Mouse (Mus musculus): ENCODE measurements around the gene Arhgap42. TPM values are rescaled to one million over a fixed set of nuclear protein-coding genes. Genes with fewer than 3 reads are reported as not detected.

Arhgap42 gene
- polyA plus RNA-seq, 1 experiment from 2014 or later: 48.5 TPM

DNA sequence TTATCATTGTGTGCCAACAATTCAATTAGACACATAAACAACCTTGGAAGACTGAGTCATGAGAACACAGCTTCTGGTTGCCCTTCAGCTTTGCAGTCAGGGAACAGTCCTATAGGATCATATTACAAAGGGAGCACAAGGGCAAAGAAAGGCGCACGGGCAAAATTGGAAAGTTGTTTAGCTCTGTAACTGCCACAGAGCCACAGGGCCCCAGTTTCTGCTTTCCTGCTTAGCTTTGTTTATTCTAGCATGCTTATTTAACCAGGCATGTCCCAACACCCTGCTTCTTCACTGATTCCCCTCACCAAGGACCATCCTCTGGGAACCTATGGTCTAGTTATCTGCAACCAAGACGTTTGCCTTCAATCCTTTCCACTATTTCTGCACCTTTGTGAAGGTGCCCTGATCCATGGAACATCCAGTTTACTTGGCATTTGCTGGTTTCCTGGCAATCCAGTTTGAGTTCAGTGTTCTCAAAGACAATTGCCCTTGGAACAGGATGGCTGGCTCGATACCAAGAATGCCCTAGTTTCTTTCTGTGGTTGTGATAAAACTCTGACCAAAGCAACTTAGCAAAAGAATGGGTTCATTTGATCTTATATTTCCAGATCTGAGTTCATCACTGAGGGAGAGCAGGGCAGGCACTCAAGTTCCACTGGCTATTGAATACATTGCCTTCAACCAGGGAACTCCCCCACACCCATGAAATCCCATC lies 111.7 kb downstream of the Arhgap42 start:
- Histone ChIP-seq H3K36me3 (no peaks in the 10 kb centered on the region), H3K27me3 (no peaks in the 10 kb centered on the region), H3K4me3 (no peak overlapping the region), H3K9me3 (no peaks in the 10 kb centered on the region), H3K4me1 (peaks cover 10% of the 10 kb centered on the region), H3K4me2 (no peak overlapping the region), H3K27ac (no peak overlapping the region; the same call in 1 of the 2 replicates), H3K9ac (no peak overlapping the region)
- peak; percentile 31; the same call in 1 of the 2 replicates for ATAC-seq (ENCODE audit: borderline replicate concordance, extremely low read depth, low FRiP score, low TSS enrichment)
- WGBS: 29% methylated on average over 4 of the region's 4 CpGs

DNA sequence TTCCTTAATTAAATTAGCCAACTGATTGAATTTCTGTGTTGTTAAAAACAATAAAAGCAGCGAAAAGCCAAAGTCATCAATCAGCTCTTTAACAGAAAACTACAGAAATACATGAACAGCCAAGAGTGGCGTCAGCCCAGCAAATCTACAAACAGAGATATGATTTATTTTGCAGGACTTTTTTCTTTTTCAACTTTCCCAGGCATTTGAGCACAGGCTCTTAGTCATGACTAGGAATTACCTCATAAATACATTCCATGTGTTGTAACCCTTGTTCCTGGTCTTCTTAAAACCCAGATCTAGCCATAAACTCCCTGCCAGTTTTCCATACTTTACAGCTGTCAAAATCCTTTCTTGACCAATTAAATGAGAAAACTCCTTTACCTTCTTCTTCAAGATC lies 114.7 kb downstream of the Arhgap42 start:
- Histone ChIP-seq H3K9me3 (no peaks in the 10 kb centered on the region), H3K4me1 (peaks cover 10% of the 10 kb centered on the region), H3K4me3 (no peak overlapping the region), H3K36me3 (no peaks in the 10 kb centered on the region), H3K27ac (no peak overlapping the region), H3K9ac (no peak overlapping the region), H3K4me2 (no peak overlapping the region), H3K27me3 (no peaks in the 10 kb centered on the region)
- ATAC-seq (ENCODE audit: borderline replicate concordance, extremely low read depth, low FRiP score, low TSS enrichment): no peak
- WGBS: 48% methylated on average over 2 of the region's 2 CpGs

DNA sequence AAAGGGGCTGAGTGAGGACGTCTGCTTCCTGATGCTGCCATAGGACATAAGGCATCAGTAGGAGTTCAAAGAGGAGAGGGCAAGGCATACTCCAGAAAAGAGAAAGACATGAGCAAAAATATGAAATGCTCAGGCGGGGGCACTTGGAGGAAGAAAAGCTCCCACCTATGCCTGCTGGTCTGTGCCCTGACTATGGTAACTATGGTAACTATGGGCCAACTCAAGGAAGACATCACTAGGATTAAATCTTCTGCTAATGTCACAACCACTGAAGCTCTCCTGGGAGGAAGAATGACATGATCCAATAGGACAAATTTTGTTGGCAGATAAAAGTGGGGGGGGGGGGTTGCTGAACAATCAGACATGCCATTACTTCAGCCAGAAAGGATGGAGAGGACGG lies 124.6 kb downstream of the Arhgap42 start:
- ATAC-seq (ENCODE audit: borderline replicate concordance, extremely low read depth, low FRiP score, low TSS enrichment): no peak
- no peak overlapping the region for H3K27ac ChIP-seq
- WGBS: 73% methylated on average over 3 of the region's 3 CpGs
- no peak overlapping the region for H3K4me3 ChIP-seq
- H3K36me3 ChIP-seq: no peaks in the 10 kb centered on the region
- H3K27me3 ChIP-seq: no peaks in the 10 kb centered on the region
- H3K4me2 ChIP-seq: no peak overlapping the region
- H3K9me3 ChIP-seq: no peaks in the 10 kb centered on the region
- no peak overlapping the region for H3K9ac ChIP-seq
- H3K4me1 ChIP-seq: no peaks in the 10 kb centered on the region

DNA sequence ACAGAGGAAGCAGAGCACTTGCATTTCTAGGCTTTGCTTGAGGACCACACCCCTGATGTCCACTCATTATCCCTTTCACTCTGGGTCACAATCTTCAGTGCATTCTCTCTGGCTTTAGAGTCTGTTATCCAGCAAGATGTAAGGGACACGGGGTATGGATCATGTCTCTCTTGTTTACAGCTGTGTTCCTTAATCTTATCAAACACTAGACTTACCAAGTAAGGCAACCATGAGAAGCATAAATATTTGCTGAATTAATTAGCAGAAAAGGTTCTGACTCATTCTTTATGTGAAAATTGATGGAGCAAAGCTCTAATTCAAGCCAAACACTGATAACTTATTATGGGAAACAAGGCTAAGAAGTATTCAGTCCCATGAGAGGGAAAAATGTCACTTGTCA lies 125.1 kb downstream of the Arhgap42 start:
- Histone ChIP-seq H3K4me2 (no peak overlapping the region), H3K9ac (no peak overlapping the region), H3K4me1 (no peaks in the 10 kb centered on the region), H3K36me3 (no peaks in the 10 kb centered on the region), H3K4me3 (no peak overlapping the region), H3K27ac (no peak overlapping the region), H3K9me3 (no peaks in the 10 kb centered on the region), H3K27me3 (no peaks in the 10 kb centered on the region)
- 44% methylated on average over 1 of the region's 1 CpGs for WGBS
- ATAC-seq (ENCODE audit: borderline replicate concordance, extremely low read depth, low FRiP score, low TSS enrichment): no peak

DNA sequence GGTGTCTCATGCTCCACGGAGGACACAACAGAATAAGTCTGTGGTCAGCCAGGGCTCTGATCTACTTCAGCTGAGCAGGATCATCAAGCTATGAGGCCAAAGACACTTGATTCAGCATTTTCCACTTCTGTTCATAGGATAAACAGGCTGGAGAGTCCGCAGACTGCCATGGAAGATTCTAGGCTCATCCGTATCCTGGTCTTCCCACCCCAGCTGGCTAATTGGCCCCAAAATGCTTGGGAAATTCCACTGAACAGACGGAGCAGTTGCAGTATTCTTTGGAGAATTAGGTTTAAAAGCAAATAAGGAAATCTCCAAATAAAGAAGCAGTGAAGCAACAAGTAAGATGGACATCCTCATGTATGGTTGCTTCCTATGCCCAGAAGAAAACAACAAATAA lies 126.0 kb downstream of the Arhgap42 start:
- no peak overlapping the region for H3K9ac ChIP-seq
- H3K4me3 ChIP-seq: no peak overlapping the region
- no peaks in the 10 kb centered on the region for H3K9me3 ChIP-seq
- no peak for ATAC-seq (ENCODE audit: borderline replicate concordance, extremely low read depth, low FRiP score, low TSS enrichment)
- no peak overlapping the region for H3K27ac ChIP-seq
- H3K4me1 ChIP-seq: no peaks in the 10 kb centered on the region
- no peaks in the 10 kb centered on the region for H3K27me3 ChIP-seq
- no peaks in the 10 kb centered on the region for H3K36me3 ChIP-seq
- WGBS: 72% methylated on average over 4 of the region's 4 CpGs
- no peak overlapping the region for H3K4me2 ChIP-seq

DNA sequence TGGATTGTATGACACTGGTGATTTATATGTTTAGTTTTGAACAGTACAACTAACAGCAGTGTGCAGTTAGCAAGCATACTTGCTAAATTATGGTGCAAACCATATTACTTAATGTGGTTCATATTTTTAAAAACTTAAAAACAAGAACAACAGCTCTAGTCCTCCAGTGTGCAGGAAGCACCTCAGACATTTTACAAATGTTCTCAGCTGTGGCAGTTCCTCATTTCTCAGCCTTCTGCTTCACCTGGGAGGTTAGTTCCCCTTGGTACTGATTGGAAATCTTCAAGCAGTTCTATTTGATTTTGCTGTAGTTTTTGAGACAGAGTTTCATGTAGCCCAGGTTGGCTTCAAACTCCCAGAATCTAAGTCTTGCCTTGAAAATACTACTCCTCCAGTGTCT lies 131.2 kb downstream of the Arhgap42 start:
- no peaks in the 10 kb centered on the region for H3K27me3 ChIP-seq
- H3K4me1 ChIP-seq: 0 out of 2 replicates have a peak, but pooled peaks cover 3% of the 10 kb centered on the region
- ATAC-seq (ENCODE audit: borderline replicate concordance, extremely low read depth, low FRiP score, low TSS enrichment): no peak
- no peak overlapping the region for H3K4me2 ChIP-seq
- no peak overlapping the region for H3K4me3 ChIP-seq
- H3K36me3 ChIP-seq: no peaks in the 10 kb centered on the region
- no peak overlapping the region for H3K9ac ChIP-seq
- H3K9me3 ChIP-seq: no peaks in the 10 kb centered on the region
- H3K27ac ChIP-seq: no peak overlapping the region

DNA sequence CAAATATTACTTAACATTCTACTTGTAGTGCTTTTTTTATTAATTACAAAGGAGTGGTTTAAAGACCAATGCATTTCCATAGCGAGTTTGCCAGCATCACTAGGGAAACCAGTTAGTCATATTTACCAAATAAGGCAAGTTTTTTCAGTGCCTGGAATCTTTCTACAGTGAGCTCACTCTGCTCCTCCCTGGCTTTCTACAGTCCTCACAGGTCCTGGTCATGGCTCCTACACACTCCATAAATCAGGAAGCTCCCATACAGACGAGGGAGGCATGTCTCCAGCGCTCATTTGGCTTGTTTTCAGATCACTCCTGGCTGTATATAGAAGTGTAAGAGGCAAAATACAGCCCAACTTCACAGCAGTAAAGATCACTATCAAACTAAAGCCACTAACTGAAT lies 134.1 kb downstream of the Arhgap42 start:
- H3K36me3 ChIP-seq: no peaks in the 10 kb centered on the region
- H3K9ac ChIP-seq: no peak overlapping the region
- no peaks in the 10 kb centered on the region for H3K9me3 ChIP-seq
- peak; percentile 81; the same call in 1 of the 2 replicates for ATAC-seq (ENCODE audit: borderline replicate concordance, extremely low read depth, low FRiP score, low TSS enrichment)
- no peak overlapping the region for H3K4me2 ChIP-seq
- no peak overlapping the region for H3K27ac ChIP-seq
- H3K27me3 ChIP-seq: no peaks in the 10 kb centered on the region
- 41% methylated on average over 3 of the region's 3 CpGs for WGBS
- H3K4me3 ChIP-seq: no peak overlapping the region
- H3K4me1 ChIP-seq: 0 out of 2 replicates have a peak, but pooled peaks cover 3% of the 10 kb centered on the region

DNA sequence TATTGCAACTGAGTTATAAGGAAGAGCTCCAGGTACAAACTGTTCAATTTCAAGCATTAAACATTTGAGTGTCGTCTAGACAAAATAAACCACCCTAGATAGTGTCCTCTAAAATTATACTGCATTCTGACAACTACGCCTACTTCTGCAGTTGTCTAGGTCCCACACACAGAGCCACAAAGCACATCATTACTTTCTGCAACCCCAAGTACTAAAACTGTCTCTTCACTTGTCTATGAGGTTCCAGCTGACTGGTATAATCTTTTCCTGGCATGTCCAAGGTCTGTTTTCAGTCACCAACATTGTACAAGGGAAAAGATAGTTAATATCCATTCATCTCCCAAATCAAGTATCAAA lies 136.8 kb downstream of the Arhgap42 start:
- Histone ChIP-seq H3K9me3 (no peaks in the 10 kb centered on the region), H3K4me2 (no peak overlapping the region), H3K36me3 (no peaks in the 10 kb centered on the region), H3K4me1 (0 out of 2 replicates have a peak, but pooled peaks cover 3% of the 10 kb centered on the region), H3K27ac (no peak overlapping the region), H3K4me3 (no peak overlapping the region), H3K9ac (no peak overlapping the region), H3K27me3 (no peaks in the 10 kb centered on the region)
- ATAC-seq (ENCODE audit: borderline replicate concordance, extremely low read depth, low FRiP score, low TSS enrichment): no peak
- WGBS: 91% methylated on average over 2 of the region's 2 CpGs

DNA sequence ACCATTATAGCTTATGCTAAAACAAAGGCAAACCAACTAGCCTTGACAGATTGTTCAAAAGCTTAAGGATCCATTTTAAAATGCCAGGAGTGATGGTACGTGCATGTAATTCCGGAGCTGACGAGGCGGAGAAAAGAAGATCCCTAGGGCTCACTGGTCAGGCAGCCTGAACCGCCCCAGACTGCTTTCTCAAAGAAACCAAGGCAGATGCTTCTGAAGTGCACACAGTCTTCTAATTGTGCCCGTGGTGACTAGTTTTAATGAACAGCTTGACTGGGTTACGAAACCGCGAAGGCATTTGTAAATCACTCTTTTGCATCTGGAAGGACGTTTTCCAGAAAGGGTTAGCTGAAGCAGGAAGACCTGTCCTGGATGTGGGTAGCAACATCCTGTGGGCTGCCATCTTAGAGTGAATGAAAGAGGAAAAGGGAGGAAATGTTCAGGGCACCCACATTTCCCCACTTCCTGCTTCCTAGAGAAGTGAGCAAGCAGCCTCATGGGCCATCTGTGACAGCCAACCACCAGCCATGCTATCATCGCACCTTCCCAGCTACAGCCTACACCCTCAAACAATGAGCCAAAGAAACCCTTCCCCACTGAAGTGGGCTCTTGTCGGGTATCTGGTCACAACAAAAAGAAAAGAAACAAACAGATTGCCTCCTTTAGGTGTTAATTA lies 137.3 kb downstream of the Arhgap42 start:
- no peak overlapping the region for H3K4me2 ChIP-seq
- no peak overlapping the region for H3K4me3 ChIP-seq
- no peaks in the 10 kb centered on the region for H3K9me3 ChIP-seq
- 88% methylated on average over 12 of the region's 12 CpGs for WGBS
- no peak overlapping the region for H3K27ac ChIP-seq
- no peaks in the 10 kb centered on the region for H3K27me3 ChIP-seq
- no peak for ATAC-seq (ENCODE audit: borderline replicate concordance, extremely low read depth, low FRiP score, low TSS enrichment)
- no peaks in the 10 kb centered on the region for H3K36me3 ChIP-seq
- H3K9ac ChIP-seq: no peak overlapping the region
- H3K4me1 ChIP-seq: 0 out of 2 replicates have a peak, but pooled peaks cover 3% of the 10 kb centered on the region

DNA sequence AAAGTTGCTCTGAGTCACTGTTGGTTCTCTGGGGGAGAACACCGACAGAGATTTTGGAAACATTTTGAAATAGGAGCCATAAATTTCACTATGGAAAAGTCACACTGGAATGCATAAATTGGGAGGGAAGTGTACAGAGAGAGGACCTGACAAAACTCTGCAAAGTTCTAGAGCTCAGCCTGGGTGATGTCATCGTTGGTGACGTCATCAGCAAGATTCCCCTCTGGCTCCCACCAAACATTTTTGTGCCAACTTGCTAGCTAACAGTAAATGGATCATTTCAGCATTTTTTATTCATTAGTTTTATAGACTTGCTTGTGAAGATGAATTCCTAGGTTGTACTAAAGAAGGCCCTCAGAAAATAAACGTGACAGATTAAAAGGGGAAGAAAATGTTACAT lies 137.8 kb downstream of the Arhgap42 start:
- Histone ChIP-seq H3K36me3 (no peaks in the 10 kb centered on the region), H3K4me2 (no peak overlapping the region), H3K27ac (no peak overlapping the region), H3K27me3 (no peaks in the 10 kb centered on the region), H3K4me1 (0 out of 2 replicates have a peak, but pooled peaks cover 3% of the 10 kb centered on the region), H3K4me3 (no peak overlapping the region), H3K9ac (no peak overlapping the region), H3K9me3 (no peaks in the 10 kb centered on the region)
- ATAC-seq (ENCODE audit: borderline replicate concordance, extremely low read depth, low FRiP score, low TSS enrichment): no peak
- WGBS: 74% methylated on average over 4 of the region's 4 CpGs

DNA sequence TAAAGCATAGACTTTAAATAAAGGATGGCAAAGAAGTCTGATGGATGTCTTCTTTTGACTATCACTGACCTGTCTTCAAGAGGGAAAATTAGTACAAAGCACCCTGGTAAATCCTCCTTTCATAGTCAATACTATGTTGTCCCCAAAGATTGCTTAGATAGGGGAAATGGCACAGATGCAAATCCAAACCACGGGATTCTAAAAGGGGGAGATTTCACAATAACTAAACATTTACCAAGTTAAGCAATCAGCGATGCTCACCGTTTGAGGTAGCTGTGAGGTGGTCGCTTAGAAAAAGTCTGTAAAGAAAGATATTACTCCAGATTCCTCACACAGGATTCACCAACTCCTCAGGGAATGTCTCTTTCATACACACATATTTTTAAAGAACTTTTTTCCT lies 141.1 kb downstream of the Arhgap42 start:
- Histone ChIP-seq H3K27me3 (no peaks in the 10 kb centered on the region), H3K4me2 (no peak overlapping the region), H3K4me3 (no peak overlapping the region), H3K36me3 (no peaks in the 10 kb centered on the region), H3K4me1 (no peaks in the 10 kb centered on the region), H3K9ac (no peak overlapping the region), H3K27ac (no peak overlapping the region), H3K9me3 (no peaks in the 10 kb centered on the region)
- 82% methylated on average over 4 of the region's 4 CpGs for WGBS
- ATAC-seq (ENCODE audit: borderline replicate concordance, extremely low read depth, low FRiP score, low TSS enrichment): no peak

DNA sequence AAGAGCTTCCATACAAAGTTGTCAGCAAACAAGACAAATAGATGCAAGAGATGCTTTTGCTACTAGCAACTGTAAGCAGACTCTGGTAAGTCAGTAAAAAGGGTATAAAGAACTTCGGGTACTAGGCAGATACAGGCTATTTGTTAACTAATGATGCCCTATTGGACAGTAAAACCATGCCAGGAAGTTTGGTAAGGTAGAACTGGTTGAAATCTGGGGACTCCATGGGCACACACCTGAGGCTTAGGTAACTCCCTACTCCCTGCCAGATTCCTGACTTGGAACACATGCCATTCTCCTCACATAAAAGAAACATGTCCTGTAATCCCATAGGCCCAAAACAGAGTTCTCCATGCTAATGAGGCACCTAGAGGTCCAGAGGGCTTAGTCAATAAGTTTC lies 142.1 kb downstream of the Arhgap42 start:
- ATAC-seq (ENCODE audit: borderline replicate concordance, extremely low read depth, low FRiP score, low TSS enrichment): no peak
- Histone ChIP-seq H3K9me3 (no peaks in the 10 kb centered on the region), H3K27ac (no peak overlapping the region), H3K27me3 (no peaks in the 10 kb centered on the region), H3K4me1 (no peaks in the 10 kb centered on the region), H3K9ac (no peak overlapping the region), H3K4me3 (no peak overlapping the region), H3K36me3 (no peaks in the 10 kb centered on the region), H3K4me2 (no peak overlapping the region)
- 82% methylated on average over 1 of the region's 1 CpGs for WGBS
